Mouse (Mus musculus) kidney, embryonic 16.5 days (tissue): ENCODE measurements around the gene Htr7. TPM values are rescaled to one million over a fixed set of nuclear protein-coding genes. Genes with fewer than 3 reads are reported as not detected.

Experiments
- ATAC-seq: fragments of 200-750 bp; cut with Nextera tagmentation; 2 replicates; pipeline ENCODE4 v1.8.0; 2017; ENCODE audit warnings: moderate TSS enrichment; ENCODE audit not compliant: low FRiP score, low TSS enrichment
- H3K27ac ChIP-seq: fragments of 300-500 bp; sonication (generic); 2 replicates; pipeline ENCODE4 v1.5.1; 2014; ENCODE audit warnings: low read length
- H3K27me3 ChIP-seq: fragments of 300-500 bp; sonication (generic); 2 replicates; pipeline ENCODE4 v1.6.1; 2014; ENCODE audit warnings: low read length, control low read depth, mixed read lengths; ENCODE audit not compliant: insufficient read depth
- H3K36me3 ChIP-seq: fragments of 300-500 bp; sonication (generic); 2 replicates; pipeline ENCODE4 v1.6.1; 2014; ENCODE audit warnings: low read length, control low read depth, mixed read lengths; ENCODE audit not compliant: insufficient read depth
- H3K4me1 ChIP-seq: fragments of 300-500 bp; sonication (generic); 2 replicates; pipeline ENCODE4 v1.6.1; 2014; ENCODE audit warnings: low read length, control low read depth, mixed read lengths; ENCODE audit not compliant: insufficient read depth
- H3K4me2 ChIP-seq: fragments of 300-500 bp; sonication (generic); replicated peaks from 2 replicates; pipeline ENCODE4 v1.6.1; 2014; ENCODE audit warnings: low read depth, low read length
- H3K4me3 ChIP-seq: fragments of 300-500 bp; sonication (generic); 2 replicates; pipeline ENCODE4 v1.5.1; 2014; ENCODE audit warnings: mild to moderate bottlenecking, low read length
- H3K9ac ChIP-seq: fragments of 300-500 bp; sonication (generic); replicated peaks from 2 replicates; pipeline ENCODE4 v1.6.1; 2014; ENCODE audit warnings: low read length
- H3K9me3 ChIP-seq: fragments of 300-500 bp; sonication (generic); 2 replicates; pipeline ENCODE4 v1.6.1; 2016; ENCODE audit warnings: low read length, control low read depth
- WGBS: fragments of 180-500 bp; shearing (Covaris S2); extraction: QIAGEN DNeasy Blood & Tissue Kit; methylation state at CpG from one replicate; pipeline ENCODE4 v1.1.7; 2014; 5-methylcytosine and 5-hydroxymethylcytosine counted together
- polyA plus RNA-seq: library from polyadenylated mRNA; unstranded; fragments of >200 nt; fragmentation: Nextera tagmentation; extraction: Ambion mirVana; gene quantifications from 2 replicates; pipeline ENCODE4 v1.2.1, GENCODE M21; 2015

Htr7 gene
- polyA plus RNA-seq, 1 experiment from 2014 or later = 0.05 TPM

DNA sequence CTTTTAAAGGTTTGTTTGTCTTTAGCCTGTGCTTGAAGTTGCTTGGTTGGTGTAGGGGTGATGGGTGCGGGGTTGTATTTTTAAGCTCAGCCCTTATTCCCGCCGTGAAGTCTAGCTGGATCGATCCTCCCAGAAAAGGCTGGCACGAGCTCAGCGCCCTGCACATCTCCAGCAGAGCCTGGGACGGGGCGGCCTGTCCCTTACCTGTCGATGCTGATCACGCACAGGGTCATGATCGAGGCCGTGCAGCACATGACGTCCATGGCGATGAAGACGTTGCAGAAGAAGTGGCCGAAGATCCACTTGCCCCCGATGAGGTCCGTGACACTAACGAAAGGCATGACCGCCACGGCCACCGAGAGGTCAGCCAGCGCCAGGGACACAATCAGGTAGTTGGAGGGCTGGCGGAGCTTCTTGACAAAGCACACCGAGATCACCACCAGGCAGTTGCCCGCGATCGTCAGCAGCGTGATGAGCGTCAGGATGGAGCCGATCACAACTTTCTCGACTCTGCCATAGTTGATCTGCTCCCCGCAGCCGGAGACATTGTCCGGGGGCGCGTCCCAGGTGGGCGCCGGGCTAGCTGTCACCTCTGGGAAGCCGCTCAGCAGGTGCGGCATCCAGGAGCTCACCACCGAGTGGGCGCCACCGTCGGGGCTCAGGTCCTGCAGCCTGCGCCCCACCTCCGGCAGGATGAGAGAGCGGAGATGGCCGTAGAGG, 645 bp downstream of the Htr7 start:
- Histone ChIP-seq H3K27me3 (peaks cover 48% of the 10 kb centered on the region), H3K27ac (no peak overlapping the region)

DNA sequence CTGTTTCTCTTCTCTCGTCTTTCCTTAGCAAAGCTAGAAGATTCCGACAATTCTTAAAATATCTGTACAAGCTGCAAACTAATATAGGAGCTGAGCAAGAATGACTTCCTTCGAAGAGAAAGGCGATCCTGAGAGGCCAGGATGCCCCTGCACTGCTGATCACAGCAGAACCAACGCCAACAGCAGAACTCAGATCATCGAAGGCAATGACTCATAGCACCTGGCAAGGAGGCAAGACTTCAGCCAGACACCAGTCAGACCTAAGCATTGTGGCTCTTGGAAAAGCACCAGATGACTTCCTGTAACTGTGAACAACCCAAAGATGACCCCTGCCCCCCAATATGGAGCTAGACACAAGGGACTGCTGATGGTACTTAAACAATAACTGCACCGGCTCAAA, 11.3 kb downstream of the Htr7 start:
- Histone ChIP-seq H3K9me3 (no peaks in the 10 kb centered on the region), H3K4me3 (no peak overlapping the region), H3K4me2 (no peak overlapping the region), H3K4me1 (no peaks in the 10 kb centered on the region), H3K9ac (no peak overlapping the region), H3K27me3 (no peaks in the 10 kb centered on the region), H3K36me3 (no peaks in the 10 kb centered on the region), H3K27ac (no peak overlapping the region)
- 72% methylated on average over 7 of the region's 7 CpGs for WGBS
- no peak for ATAC-seq

More for the DNA sequence above, 645 bp downstream of the Htr7 start:
- Histone ChIP-seq H3K9me3 (no peaks in the 10 kb centered on the region), H3K36me3 (no peaks in the 10 kb centered on the region), H3K9ac (no peak overlapping the region), H3K4me2 (peak overlapping the region; percentile 84), H3K4me1 (peaks cover 6% of the 10 kb centered on the region; the same call in 1 of the 2 replicates), H3K4me3 (peak overlapping the region; percentile 57)
- peak; percentile 47; the same call in 1 of the 2 replicates for ATAC-seq
- 9% methylated on average over 49 of the region's 49 CpGs for WGBS

DNA sequence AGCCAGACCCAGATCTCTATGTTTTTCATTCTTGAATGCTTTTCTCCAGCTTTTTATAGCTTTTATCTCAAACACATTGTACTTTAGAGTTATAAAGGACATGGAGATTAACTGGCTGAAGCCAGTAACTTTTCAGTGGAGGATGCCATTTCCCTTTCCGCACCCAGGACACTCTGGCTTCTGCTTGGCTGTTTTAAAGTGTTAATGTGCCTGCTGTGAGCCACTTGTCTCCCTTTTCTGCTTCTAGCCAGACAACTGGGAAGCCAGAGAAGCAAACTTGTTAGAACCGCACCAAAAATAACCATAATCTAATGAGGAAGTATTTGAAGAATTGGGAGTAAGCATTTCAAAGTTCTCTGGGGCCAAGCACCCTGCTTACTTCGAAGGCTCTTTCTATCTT, 42.5 kb downstream of the Htr7 start:
- Histone ChIP-seq H3K4me1 (no peaks in the 10 kb centered on the region), H3K36me3 (no peaks in the 10 kb centered on the region), H3K27me3 (no peaks in the 10 kb centered on the region), H3K27ac (no peak overlapping the region), H3K4me2 (no peak overlapping the region), H3K9me3 (no peaks in the 10 kb centered on the region), H3K9ac (no peak overlapping the region), H3K4me3 (no peak overlapping the region)
- no peak for ATAC-seq
- WGBS = 32% methylated on average over 3 of the region's 3 CpGs

DNA sequence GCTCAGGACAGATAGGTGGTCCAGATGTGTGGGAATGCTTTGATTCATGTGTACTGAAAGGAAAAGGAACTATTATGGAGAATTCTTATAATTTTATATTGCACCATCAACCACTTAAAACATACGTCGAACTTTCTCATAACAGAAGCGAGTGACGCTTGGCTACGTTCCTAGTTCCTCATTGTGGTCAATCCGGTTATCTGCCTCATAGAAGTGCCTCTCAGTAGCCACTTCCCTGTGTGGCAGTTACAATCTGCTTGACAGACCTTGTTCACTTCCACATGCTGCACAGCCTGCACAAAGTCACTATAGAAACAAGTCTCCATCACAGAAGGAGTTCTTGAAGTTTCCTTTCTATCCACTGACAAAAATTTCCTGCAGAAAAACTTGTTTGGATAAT, 51.0 kb downstream of the Htr7 start:
- Histone ChIP-seq H3K4me2 (no peak overlapping the region), H3K27ac (no peak overlapping the region), H3K36me3 (no peaks in the 10 kb centered on the region), H3K4me3 (no peak overlapping the region), H3K27me3 (no peaks in the 10 kb centered on the region), H3K9ac (no peak overlapping the region), H3K9me3 (no peaks in the 10 kb centered on the region), H3K4me1 (no peaks in the 10 kb centered on the region)
- no peak for ATAC-seq
- WGBS = 77% methylated on average over 6 of the region's 6 CpGs

DNA sequence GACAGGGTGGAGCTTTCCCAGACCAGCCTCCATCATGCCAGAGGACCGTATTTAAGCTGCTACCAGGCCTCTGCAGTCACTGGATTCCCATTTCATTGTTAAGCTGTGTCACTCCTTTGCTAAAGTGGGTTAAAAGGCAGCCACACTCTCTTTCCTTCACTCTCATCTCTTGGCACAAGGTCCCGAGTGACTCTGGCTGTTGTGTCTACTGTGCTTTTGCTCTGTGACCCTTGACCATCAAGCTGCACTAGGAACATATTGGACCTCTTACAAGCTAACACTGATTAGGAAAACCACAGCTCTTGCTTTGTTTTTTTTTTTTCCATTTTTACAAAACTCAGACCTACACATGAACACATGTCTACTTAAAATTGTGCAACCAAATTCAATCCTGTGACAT, 52.3 kb downstream of the Htr7 start:
- 17% methylated on average over 2 of the region's 2 CpGs for WGBS
- H3K27me3 ChIP-seq = no peaks in the 10 kb centered on the region
- ATAC-seq = no peak

DNA sequence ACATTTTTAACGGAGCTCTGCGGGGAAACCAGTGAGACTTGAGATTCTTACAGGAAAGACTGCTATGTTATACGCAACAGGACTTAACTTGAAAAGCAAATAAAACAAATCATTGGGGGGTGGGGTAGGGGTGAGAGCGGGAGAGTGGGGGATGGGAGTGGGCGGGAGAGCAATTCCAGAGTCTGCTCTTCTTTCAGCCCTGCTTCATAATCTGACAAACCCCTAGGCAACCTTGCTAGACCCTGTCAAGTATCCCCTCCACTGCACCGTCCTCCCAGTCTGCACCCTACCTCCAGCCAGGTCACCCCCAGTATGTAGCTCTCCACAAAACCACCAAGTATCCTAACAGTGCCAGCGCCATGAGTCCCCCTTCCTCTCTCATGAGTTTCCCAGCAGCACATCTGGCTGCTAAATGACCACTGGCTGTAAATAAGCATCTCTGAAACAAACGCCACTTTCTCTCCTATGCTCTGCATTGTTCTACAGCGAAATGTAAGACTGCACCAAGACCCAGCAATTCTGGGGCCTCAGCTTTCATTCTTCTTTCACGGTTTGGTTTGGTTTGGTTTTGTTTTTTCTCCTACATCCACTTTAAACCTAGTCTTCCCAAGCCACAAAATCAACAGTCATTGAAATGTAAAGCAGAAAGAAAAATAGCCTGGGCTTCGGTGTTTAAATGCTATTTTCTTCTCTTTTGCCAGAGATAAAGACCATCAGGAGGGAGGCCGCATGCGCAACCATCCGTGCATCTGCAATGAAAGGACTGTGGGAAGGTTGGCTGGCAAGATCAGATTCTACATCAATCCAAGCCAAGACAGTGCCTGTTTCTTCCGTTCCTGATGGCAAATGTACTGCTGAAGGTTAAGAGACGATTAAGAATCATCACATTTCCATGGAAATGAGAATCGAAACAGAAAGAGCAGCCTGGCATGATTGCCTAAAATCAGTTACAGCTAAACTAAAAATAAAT, 54.5 kb downstream of the Htr7 start:
- WGBS = 59% methylated on average over 17 of the region's 17 CpGs
- H3K9me3 ChIP-seq = no peaks in the 10 kb centered on the region
- ATAC-seq = no peak

More for the DNA sequence above, 52.3 kb downstream of the Htr7 start:
- no peak overlapping the region for H3K4me2 ChIP-seq
- H3K9ac ChIP-seq = no peak overlapping the region
- no peak overlapping the region for H3K27ac ChIP-seq
- no peaks in the 10 kb centered on the region for H3K36me3 ChIP-seq
- no peaks in the 10 kb centered on the region for H3K9me3 ChIP-seq
- H3K4me1 ChIP-seq = no peaks in the 10 kb centered on the region
- no peak overlapping the region for H3K4me3 ChIP-seq

DNA sequence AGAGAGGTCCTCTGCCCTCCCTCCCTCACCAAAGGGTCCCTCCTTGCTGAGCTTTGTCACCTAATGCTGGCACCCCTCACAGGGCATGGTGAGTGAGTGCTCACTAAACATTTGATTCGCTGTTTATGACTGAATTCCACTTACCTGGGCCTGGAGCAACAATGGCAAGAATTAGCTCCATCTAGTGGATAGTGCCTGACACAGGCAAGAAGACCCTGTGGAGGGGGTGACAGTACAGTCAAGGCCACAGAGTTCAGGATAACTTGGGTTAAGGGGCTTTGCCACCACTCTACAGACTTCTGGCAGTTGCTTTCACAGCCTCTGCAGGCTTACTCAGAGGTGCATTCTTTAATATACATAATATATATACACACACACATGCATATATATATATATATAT, 55.8 kb downstream of the Htr7 start:
- H3K27me3 ChIP-seq = no peaks in the 10 kb centered on the region
- H3K36me3 ChIP-seq = no peaks in the 10 kb centered on the region
- H3K4me2 ChIP-seq = no peak overlapping the region
- no peaks in the 10 kb centered on the region for H3K9me3 ChIP-seq
- no peak for ATAC-seq
- no peak overlapping the region for H3K9ac ChIP-seq
- 28% methylated on average over 1 of the region's 1 CpGs for WGBS
- no peak overlapping the region for H3K4me3 ChIP-seq
- H3K4me1 ChIP-seq = no peaks in the 10 kb centered on the region
- no peak overlapping the region for H3K27ac ChIP-seq

More for the DNA sequence above, 54.5 kb downstream of the Htr7 start:
- Histone ChIP-seq H3K4me2 (no peak overlapping the region), H3K27me3 (no peaks in the 10 kb centered on the region), H3K4me1 (no peaks in the 10 kb centered on the region), H3K36me3 (no peaks in the 10 kb centered on the region), H3K9ac (no peak overlapping the region), H3K27ac (no peak overlapping the region), H3K4me3 (no peak overlapping the region)

DNA sequence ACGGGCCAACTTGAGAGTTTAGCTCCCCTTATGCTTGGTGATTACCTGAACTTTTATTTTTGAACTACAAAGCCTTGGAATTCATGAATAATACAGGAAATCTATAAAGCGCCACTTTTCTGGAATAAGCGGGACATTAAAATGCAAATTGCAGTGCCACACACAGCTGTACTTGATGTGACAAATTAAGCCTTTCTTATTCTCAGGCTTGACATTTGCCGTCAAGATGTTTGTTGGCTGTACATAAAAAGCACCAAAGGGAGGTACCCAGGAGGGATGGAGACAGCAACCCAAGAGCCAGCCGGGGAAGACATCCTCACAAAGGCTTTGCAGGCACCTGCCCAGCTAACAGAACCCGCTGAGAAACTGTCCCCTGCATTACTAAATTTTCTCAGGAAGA, 56.4 kb downstream of the Htr7 start:
- Histone ChIP-seq H3K4me3 (no peak overlapping the region), H3K9ac (no peak overlapping the region), H3K4me1 (no peaks in the 10 kb centered on the region), H3K36me3 (no peaks in the 10 kb centered on the region), H3K27ac (no peak overlapping the region), H3K9me3 (no peaks in the 10 kb centered on the region), H3K27me3 (no peaks in the 10 kb centered on the region), H3K4me2 (no peak overlapping the region)
- no peak for ATAC-seq
- 87% methylated on average over 6 of the region's 6 CpGs for WGBS

DNA sequence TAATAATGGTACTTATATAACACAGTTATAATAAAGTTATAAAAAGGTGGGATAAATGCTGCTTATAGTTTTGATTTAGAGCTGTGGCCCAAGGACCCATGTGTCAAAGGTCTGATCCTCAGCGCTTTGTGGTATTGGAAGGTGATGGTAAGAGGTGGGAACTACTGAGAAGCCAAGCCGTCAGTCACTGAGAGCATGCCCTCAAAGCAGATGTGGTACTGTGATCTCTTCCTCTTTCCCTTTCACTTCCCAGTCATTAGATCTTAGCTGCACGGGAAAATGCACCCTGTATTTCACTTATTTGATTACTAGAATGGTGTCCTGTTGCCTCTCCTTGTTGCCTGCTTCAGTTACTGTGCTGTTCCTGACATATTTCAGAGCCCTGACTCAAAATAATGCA, 59.9 kb downstream of the Htr7 start:
- Histone ChIP-seq H3K9me3 (no peaks in the 10 kb centered on the region), H3K27me3 (no peaks in the 10 kb centered on the region), H3K4me2 (no peak overlapping the region), H3K4me1 (no peaks in the 10 kb centered on the region), H3K9ac (no peak overlapping the region), H3K36me3 (no peaks in the 10 kb centered on the region), H3K27ac (no peak overlapping the region), H3K4me3 (no peak overlapping the region)
- WGBS = 45% methylated on average over 3 of the region's 3 CpGs
- ATAC-seq = no peak

DNA sequence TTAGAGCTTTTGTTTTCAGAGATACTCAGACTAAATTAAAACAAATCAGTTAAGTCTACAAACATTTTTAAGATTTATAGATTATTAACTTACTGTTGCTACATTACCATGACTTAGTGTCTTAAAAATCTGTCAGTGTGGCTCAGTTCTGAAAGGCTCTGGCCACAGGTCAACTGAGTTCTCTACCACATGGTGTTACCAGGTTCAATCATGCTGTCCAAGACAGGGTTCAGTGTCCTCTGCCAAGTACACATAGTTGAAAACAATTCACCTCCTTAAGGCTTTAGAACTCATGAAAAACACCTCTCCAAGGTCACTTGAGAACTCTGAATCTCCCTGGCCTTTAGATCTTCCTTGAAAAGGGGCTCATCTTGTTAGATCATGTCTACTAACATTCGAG, 69.8 kb downstream of the Htr7 start:
- WGBS = 83% methylated on average over 1 of the region's 1 CpGs
- Histone ChIP-seq H3K4me1 (no peaks in the 10 kb centered on the region), H3K4me2 (no peak overlapping the region), H3K27me3 (no peaks in the 10 kb centered on the region), H3K4me3 (no peak overlapping the region), H3K27ac (no peak overlapping the region), H3K9ac (no peak overlapping the region), H3K36me3 (no peaks in the 10 kb centered on the region), H3K9me3 (no peaks in the 10 kb centered on the region)
- no peak for ATAC-seq
